Mouse (Mus musculus) brain, embryonic 14.5 days (tissue): ENCODE measurements around the gene Nptx2.

ENCODE experiments used
- CTCF ChIP-seq: fragments of 200-500 bp; IDR thresholded peaks from 2 replicates; pipeline ENCODE4 v1.5.1; 2012; ENCODE audit warnings: inconsistent platforms, mild to moderate bottlenecking, moderate library complexity, borderline replicate concordance; ENCODE audit not compliant: insufficient read depth, insufficient read length; ENCODE audit errors: extremely low read depth
- POLR2A ChIP-seq: fragments of 200-500 bp; IDR thresholded peaks from 2 replicates; pipeline ENCODE4 v1.6.1; 2012; ENCODE audit warnings: mild to moderate bottlenecking, inconsistent platforms, borderline replicate concordance; ENCODE audit not compliant: poor library complexity, insufficient read depth, insufficient read length, severe bottlenecking; ENCODE audit errors: extremely low read depth

DNA sequence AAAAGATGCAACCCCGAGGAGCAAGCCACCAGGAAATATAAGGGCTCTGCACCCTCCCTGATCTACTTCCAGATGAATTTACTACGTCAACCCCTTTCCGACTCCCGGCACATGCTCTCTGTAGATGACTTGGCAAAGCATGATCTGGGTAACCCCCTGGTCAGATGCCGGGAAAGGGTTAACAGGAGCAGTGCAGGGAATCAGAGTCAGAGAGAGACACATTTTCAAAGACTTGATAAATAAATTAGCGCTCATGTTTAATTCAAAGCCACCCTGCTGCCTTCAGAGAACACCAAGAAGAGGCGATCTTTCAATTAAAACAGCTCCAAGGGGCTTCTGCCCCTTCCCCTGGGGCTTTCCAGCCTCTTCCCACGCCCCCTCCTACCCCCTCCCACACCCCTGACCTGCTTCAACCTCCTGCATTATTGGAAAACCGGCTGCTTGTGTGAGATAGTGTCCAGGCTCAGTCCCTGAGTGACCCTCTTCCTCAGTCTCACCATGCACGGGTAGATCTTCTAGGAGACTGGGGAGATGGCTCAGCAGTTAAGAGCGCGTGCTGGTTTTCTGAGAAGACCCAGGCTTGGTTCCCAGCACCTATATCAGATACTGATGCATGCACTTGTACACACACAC, 45.7 kb downstream of the Nptx2 start:
- no peak for TF ChIP-seq POLR2A
- TF ChIP-seq CTCF = no peak
